Mouse (Mus musculus) heart, adult 8-10 months (tissue): ENCODE data around the gene Gabpb2. TPM values are rescaled to one million over a fixed set of nuclear protein-coding genes. Genes with fewer than 3 reads are reported as not detected.

Experiments used
- DNase-seq: peaks from one replicate; pipeline ENCODE4 v3.0.0; 2022; ENCODE audit warnings: low spot score
- total RNA-seq, 4 experiments: library from RNA; stranded (reverse); gene quantifications; 2 replicates each; pipeline ENCODE4 v1.2.4; 2022

Gene Gabpb2
- total RNA-seq, 4 experiments from 2014 or later: 12.2 to 13.9 (median 13.2) TPM

DNA sequence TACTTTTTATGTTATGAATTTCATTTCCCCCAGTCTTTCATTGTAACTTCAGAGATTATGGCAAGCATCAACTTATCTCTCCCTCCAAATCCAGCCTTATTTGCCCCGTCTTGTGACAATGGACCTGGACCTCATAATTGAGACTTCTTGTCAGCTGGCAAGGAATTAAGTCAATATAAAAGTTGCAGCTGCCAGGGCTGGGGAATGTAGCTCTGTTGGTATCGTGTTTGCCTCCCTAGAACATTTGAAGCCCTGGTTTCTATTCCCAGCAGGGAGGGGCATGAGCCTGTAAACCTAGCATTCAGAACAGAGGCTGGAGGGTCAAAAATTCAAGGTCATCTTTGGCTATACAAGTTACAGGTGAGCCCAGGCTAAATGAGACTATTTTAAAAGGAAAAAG is 21.9 kb downstream of the Gabpb2 start:
- no peak for DNase-seq

DNA sequence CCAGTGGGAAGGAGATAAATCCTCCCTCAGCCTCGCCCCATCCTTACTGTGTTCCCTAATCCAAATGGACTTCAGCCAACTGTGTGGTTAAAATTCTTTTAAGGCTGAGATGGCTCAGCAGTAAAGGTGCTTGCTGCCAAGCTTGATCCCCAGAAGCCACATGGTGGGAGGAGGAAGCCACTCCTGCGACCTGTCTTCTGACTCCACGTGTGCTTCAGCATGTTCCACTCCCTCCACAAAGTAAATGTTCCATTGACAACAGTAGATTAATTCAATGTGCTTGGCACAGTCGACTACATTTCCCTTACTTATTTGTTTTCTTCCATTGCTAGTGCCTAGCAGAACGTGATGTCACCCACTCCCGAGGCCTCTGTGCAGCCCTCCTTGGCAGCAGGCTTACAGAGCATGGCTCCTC is 23.0 kb downstream of the Gabpb2 start:
- no peak for DNase-seq

DNA sequence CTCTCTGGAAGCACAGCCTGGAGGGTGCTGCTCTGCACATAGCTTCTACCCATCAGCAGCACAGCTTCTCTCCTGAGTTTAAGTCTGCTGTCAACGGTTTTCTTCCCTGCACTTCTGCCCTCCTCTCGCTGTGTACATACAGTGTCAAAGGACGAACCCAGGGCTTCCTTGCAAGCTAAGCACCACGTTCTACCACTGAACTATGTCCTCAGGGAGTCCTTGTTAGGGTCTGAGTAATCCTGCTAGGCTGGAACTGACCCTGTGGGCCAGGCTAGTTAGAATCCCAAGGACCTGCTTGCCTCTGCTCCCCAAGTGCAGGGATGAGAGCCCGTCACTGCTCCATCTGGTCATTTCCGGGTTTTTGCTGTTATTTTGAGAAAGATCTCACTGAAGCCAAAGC is 30.8 kb downstream of the Gabpb2 start:
- no peak for DNase-seq

DNA sequence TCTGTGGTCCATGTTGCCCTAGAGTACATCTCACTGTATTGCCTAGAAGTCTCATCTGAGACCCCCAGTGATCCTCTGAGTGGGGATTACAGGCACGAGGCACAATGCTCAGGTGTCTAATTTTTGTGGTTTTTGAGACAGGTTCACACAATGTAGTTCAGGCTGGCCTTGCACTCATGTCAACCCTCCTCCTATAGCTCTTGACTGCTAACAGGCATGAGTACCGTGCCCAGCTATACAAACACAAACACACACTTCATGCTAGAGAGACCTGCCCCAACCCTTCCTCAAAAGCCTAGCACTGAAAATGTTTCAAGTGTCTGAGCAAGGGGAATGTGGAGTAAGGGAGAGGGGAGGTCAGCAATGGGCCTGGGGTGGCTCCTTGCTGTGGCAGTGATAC is 31.6 kb downstream of the Gabpb2 start:
- no peak for DNase-seq

DNA sequence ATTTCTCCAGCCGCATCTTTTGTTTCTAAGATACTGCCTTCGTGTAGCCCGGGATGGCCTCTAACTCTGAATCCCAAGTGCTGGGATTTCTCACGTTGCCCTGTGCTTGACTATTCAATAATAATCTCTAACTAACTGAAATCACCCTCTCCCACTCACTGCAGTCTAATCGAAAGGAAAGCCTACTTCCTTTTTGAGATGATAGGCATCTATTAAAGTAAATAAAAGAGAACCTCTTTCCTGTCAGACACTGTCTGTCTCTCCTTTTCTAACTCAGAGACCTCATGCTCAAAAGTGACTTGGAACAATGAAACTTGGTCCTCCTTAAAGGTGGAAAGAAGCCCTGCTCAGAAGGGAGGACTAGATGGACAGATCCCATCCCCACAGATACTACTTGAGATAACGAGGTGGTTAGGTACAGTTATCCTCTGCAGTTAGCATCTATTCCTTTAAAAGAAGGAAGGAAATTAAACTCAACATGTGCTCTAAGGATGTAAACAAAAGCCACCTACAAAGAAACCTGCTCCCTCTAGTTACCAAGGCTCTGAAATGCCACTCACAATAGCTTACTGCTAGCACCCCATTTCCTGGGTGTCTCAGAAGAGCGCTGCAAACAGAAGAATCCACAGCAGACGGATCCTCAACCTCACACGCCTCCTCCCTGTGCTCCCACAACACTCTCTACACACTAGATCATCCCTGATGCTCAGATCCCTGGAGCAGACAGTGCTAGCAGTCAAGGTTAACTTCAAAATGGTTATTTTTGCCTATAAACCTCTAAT is 32.7 kb downstream of the Gabpb2 start:
- no peak for DNase-seq

DNA sequence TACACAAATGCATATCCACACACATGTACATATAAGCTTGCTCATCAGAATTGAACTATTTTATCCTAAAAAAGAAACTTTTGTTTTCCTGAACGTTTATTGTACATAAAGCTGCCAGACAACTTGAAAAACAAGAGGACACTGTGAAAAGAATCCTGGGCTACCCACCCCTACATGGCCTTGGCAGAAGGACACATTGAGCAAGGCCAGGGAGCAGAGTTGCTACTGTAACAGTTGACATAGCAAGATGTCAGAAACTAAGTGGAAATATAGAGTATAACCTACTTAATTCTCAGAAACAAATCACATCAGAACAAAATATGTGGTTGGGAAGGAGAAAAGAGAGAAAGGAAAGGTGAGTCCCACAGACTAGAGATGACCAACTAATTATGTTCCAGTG is 35.9 kb downstream of the Gabpb2 start:
- DNase-seq: no peak

DNA sequence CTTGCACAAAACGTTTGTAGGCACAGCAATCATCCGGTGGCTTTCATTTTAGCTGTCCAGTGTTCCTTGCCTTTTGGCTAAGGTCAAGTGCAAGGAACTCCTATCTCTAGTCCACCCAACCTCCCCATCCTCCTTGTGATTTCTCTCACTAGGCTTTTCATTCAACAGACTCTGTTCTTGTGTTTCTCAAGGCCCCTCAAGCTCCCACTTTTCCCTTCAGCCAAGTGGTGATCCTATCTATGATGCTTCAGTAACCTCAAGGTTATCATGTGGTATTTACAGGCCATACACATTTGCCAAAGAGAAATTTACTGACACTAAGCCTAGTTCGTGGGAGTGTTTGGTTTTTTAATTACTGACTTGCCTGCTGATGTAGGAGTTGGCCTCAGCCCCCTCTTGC is 37.8 kb downstream of the Gabpb2 start:
- no peak for DNase-seq

DNA sequence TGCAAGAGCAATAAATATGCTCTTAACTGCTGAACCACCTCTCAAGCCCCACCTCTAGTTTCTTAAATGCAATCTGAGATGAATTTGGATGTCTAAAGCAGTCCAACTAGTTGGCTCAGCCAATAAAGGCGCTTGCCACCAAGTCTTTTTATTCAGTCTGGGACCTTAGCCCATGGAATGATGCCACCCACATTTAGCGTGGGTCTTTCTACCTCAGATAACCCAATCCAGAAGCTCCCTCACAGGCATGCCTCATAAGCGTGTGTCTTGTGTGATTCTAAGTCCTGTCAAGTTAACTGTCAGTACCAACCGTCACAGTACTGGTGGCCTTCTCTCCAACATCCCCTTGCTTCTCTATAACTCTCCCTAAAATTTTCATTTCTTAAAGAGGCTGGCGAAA is 38.8 kb downstream of the Gabpb2 start:
- no peak for DNase-seq

DNA sequence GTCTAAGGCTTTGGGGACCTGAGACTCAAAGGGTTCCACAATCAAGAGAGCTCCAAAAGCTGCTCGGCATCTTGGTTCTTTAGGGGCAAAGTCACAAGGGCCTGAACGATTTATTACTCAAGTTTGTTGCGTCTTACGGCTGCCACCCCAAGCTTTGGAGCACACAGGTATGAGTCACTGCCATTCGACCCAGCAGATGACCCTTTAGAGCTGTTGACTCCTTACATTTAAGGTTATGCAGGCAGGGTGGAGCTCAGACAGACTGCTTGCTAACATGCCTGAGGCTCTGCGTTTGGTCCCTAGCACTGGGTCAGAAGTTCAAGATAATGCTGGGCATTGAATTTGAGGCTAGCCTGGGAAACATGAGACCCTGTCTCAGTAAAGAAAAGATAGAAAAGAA is 40.1 kb downstream of the Gabpb2 start:
- no peak for DNase-seq

DNA sequence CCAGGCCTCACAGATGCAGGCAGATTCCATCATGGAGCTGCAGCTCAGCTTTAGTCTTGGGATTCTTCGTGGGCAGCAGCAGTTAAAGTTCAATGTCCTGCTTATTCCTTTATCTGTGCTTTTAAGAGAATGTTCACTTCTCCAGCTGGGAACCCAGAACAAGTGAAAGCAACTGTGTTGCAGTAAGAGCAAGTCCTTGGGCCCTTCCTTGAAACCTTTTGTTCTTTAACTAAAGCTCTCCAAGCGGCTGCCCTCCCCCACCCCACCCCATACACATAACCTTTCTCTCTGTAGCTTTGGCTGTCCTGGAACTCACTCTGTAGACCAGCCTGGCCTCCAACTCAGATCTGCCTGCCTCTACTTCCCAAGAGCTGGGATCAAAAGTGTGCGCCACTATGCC is 41.2 kb downstream of the Gabpb2 start:
- DNase-seq: no peak

DNA sequence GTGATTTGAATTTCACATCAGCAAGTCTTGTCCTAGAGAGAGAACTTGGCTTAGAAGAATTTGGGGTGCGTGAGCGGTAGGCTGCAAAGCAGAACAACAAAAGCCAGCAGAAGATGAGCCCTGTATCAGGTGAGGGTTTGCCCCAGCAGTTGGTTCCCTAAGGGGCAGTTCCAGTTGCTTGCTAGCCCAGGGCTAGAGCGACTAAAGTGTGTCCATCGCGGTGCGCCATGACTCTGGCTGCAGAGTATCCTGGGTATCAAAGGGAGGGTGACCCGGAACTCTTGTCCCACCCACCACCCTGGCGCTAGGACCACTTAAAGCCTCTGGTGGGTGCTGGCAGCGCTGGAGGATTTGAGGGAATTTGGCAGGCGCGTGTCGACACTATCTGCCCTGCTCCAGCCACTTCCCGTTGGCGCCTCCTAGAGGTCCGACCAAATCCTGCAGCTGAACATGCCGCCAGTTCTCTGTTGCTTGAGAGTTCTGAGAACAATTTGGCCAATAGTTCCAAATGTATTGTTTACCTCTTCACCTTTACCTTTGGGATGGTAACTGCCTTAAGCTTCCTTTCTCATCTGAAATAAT is 43.6 kb downstream of the Gabpb2 start:
- peak; percentile 86 for DNase-seq

DNA sequence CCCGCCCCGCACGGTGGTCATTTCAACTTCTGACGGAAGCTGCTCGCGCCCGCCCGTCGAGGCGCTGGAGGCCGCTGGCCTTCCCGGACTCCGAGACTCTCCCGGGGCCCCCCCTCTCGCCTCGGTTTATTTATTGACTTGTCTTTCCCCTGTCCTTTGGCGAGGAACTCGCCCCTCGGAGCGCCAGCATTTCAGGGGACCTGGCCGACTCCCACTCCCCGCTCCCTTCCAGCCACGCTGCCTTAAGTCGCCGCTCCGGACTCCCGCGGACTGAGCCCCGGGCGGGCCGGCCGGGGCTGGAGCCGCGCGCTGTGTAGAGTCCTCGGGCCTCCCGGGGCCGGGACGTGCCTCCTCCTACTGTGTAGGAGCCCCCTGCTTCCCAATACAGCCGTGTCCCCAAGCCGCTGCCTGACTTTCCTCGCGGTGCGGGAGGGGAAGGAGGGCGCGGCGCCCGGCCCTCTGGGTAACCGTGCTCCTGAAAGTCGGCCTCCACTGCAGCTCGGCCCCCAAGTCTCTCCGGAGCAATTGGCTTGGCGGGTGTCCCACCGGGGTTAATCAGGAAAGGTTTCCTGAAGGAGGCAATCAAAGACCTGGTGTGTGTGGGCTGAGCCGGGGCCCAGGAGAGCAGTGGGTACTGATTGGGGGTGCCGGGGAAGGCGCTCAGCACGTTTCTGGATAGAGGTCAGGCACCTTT is 44.3 kb downstream of the Gabpb2 start:
- DNase-seq: no peak

DNA sequence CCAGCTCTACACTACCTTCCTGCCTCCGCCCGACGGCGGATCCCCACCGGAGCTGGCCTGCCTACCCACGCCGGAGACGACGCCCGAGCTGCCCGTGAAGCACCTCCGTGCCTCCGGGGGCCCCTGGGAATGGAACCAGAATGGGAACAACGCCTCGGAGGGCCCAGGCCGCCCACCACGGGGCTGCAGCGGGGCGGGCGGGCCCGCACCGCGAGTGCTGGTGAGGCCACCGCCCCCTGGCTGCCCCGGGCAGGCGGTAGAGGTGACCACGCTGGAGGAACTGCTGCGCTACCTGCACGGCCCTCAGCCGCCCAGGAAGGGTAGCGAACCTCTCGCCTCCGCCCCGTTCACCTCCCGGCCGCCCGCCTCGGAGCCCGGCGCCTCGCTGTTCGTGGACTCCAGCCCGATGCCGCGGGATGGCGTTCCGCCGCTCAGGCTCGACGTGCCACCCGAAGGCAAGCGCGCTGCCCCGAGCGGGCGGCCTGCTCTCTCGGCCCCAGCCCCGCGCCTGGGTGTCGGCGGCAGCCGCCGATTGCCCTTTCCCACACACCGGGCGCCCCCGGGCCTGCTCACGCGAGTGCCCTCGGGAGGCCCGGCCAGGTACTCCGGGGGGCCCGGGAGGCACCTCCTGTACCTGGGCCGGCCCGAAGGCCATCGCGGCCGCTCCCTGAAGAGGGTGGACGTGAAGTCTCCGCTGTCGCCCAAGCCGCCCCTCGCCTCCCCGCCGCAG is 45.0 kb downstream of the Gabpb2 start:
- no peak for DNase-seq

DNA sequence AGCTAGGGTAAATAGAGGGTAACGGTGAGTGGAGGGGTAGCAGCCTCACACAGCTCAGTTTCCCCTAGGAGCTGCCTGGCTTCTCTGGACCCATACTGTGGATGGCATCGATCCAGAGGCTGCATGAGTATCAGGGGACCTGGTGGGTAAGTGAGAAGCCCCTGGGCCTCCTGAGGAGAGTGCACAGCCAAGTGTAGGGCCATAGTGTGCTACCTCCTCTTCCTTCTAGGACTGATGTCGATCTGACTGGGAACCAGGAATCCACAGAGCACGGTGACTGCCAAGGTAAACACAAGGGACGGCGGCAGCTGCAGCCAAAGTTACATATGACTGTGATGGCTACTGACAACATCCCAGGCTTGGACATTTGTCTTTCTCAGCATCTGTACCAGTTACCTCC is 46.6 kb downstream of the Gabpb2 start:
- DNase-seq: no peak

DNA sequence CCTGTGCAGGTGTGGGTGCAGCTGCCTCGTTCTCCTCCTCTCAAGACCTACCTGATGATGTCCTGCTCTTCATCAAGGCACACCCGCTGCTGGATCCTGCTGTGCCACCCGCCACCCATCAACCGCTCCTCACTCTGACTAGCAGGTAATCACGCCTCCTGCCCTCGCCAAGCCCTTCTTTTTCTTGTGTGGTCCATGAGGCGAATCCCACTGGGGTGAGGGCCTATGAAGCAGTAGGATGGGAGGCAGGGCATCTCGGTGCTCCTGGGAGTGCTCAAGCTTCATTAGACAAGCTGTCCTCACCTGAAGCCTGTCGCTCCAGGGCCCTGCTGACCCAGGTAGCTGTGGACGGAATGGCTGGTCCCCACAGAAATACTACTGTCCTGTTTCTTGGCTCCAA is 47.7 kb downstream of the Gabpb2 start:
- DNase-seq: no peak

DNA sequence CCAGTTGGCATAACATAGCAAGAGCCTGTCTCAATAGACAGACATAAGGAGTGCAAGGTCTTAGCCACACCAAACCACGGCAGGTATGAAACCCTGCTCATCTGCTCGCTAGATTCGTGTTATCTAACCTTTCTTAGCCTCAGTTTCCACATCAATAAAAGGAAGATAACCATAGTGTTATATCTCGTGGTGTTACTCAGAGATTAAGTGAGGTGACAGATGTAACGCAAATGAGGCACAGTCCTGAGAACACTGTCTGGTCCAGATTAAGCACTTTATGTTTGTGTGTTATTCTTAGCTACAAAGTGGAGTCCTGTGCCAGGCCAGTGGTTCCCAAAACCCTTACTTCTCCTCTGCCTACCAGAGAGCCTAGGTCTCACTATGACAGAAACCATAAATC is 52.9 kb downstream of the Gabpb2 start:
- no peak for DNase-seq

DNA sequence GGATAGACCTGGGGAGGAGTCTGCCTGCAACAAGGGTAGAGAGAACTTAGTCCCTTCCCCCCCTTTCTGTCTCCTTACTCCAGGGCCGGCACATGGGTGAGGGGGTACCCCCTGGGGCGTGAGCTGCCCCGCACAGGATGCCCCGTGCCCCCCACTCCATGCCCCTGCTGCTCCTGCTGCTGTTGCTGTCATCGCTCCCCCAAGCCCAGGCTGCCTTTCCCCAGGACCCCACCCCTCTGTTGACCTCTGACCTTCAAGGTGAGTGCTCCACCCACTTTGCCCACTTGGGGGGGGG is 53.5 kb downstream of the Gabpb2 start:
- DNase-seq: no peak

DNA sequence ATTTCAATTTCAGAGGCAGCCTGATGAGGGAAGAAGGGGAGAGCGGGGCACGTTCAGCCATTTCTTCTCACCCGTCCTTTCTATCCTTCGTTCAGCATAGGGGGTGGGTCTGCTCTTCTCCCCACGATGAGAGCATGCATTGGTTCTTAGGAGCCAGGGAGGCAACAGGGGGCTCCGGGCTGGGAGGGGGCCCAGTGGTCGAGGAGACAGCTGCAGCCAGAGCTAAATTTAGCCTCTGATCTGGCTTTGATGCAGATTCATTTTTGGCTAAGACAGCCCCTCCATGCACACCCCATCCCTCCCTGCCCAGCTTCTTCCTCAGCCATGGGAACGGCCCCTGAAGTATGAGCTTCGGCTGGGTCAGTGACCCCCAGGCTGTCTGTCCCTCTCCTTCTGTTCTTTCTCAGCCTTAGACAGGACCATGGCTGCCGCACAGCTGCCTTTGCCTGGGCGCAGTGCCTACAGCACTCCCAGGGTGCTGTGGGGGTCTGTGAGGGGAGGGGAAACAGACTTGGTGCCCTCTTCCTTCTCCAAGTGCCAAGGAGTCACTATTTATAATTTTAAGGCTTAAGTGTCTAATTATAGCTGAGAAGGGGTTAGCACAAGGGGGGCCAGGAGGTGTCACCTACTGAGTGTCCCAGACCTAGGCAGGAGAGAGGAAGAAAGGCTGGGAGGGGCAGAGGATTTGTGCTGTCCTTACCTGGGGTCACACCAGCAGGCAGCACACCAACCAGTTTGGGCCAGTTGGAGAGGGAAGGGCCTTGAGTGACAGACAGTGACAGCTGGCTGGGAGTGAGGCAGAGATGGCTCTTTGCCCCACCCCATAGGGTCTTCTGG is 54.1 kb downstream of the Gabpb2 start:
- no peak for DNase-seq

DNA sequence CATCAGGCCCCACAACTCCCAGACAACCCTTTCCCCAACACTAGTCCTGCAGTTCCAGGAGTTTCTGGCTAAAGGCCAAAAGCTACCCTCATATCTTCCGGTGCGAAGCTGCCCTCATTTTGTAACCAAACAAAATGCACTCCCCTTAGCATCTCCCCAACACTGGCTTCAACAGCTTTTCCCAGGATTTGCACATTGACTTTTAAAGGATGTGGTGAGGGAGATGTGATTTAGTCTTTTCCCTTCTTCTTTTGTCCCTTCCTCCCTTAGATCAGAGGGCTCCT is 55.4 kb downstream of the Gabpb2 start:
- DNase-seq: no peak

DNA sequence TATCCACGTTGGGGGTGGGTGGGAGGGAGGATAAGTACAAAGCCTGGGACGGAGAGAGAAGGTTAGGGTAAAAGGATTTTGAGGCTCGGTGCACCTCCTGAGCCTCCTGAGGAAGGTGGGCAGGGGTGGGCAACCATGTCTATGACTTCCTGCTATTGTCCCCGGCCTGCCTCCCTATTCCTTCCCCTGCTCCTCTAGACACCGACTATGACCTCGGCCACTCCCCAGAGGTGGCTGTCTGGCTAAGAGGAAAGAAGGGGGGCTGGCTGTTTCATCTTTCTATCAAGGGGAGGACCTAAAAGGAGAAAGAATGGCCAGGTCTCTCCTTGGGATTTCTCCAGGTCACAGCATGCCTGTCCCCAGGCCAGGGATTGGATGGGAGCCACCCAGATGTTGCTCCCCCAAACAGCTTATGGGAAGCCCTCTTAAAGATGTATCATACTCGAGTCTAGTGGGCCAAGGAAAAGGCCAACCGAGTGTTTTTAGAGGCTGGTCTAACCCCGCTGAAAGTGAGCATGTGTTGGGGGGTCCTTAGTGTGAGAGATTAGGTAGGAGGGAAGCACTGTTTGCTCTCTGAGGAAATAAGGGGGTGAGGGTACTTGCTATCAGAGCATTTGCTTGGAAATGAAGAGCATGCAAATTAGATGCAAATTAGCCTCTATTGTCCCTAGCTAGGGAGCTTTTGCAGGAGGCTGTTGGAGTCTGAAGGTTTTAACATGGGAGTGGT is 55.9 kb downstream of the Gabpb2 start:
- no peak for DNase-seq

DNA sequence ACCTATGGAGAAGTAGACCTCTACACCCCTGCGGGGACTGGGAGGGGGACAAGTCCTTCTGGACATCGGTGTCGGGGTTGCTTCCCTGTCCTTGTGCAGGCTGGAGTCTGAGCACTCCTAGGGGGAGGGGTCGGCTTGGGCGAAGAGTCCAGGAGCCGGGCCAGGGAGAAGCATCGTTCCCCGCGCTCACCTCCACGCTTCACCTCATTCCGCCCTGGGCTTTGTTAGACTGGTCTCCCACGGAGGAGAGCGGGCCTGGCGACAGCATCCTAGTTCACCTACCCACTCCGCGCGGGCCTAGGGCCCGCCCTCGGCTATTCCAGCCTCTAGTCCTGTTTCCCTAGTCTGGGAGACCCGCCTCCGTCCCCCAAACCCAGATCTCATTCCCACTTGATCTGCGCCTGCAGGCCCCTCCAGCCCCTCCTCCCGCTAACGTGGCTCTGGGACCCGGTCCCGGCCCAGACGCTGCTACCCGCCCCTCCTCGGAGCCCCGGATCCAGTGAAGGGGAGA is 56.6 kb downstream of the Gabpb2 start:
- DNase-seq: no peak
